Mouse (Mus musculus) olfactory bulb, adult 2 months (tissue): ENCODE data around the gene Nanos1. TPM values are rescaled to one million over a fixed set of nuclear protein-coding genes. Genes with fewer than 3 reads are reported as not detected.

Source experiments
- H3K27ac ChIP-seq: fragments of 200-500 bp; 2 replicates; pipeline ENCODE4 v1.5.1; 2012; ENCODE audit warnings: low read depth, low read length; ENCODE audit not compliant: insufficient read depth
- H3K4me1 ChIP-seq: fragments of 200-500 bp; 2 replicates; pipeline ENCODE4 v1.6.1; 2012; ENCODE audit warnings: low read length; ENCODE audit not compliant: control insufficient read depth, insufficient read depth
- H3K4me3 ChIP-seq: fragments of 200-500 bp; 2 replicates; pipeline ENCODE4 v1.5.1; 2012; ENCODE audit warnings: mild to moderate bottlenecking, low read depth, low read length, moderate library complexity; ENCODE audit not compliant: insufficient read depth
- CTCF ChIP-seq: fragments of 200-500 bp; IDR thresholded peaks from 2 replicates; pipeline ENCODE4 v1.5.1; 2012; ENCODE audit warnings: low read depth, mild to moderate bottlenecking, low read length, moderate library complexity; ENCODE audit not compliant: insufficient read depth
- POLR2A ChIP-seq: fragments of 200-500 bp; IDR thresholded peaks from 2 replicates; pipeline ENCODE4 v1.6.1; 2012; ENCODE audit warnings: mild to moderate bottlenecking, low read depth, low read length, moderate library complexity; ENCODE audit not compliant: insufficient read depth
- WGBS: fragments of 180-500 bp; shearing (Covaris S2); methylation state at CpG from one replicate; pipeline ENCODE4 v1.1.7; 2018; 5-methylcytosine and 5-hydroxymethylcytosine counted together
- polyA plus RNA-seq: library from polyadenylated mRNA; stranded (reverse); fragments of >200 nt; gene quantifications from 2 replicates; pipeline ENCODE4 v1.2.4, GENCODE M21; 2012; ENCODE audit warnings: low replicate concordance; ENCODE audit not compliant: missing spikeins, insufficient read depth, insufficient read length

Gene Nanos1
- polyA plus RNA-seq, 1 experiment: not detected

- H3K4me3 ChIP-seq: no peak overlapping the region
- TF ChIP-seq POLR2A: no peak
- TF ChIP-seq CTCF: no peak
- H3K27ac ChIP-seq: no peak overlapping the region
- H3K4me1 ChIP-seq: no peaks in the 10 kb centered on the region
- 90% methylated on average over 2 of the region's 2 CpGs for WGBS
Observed at GRCm38 (mm10) chr19:60797415-60797814, 41.6 kb downstream of the Nanos1 start.

DNA sequence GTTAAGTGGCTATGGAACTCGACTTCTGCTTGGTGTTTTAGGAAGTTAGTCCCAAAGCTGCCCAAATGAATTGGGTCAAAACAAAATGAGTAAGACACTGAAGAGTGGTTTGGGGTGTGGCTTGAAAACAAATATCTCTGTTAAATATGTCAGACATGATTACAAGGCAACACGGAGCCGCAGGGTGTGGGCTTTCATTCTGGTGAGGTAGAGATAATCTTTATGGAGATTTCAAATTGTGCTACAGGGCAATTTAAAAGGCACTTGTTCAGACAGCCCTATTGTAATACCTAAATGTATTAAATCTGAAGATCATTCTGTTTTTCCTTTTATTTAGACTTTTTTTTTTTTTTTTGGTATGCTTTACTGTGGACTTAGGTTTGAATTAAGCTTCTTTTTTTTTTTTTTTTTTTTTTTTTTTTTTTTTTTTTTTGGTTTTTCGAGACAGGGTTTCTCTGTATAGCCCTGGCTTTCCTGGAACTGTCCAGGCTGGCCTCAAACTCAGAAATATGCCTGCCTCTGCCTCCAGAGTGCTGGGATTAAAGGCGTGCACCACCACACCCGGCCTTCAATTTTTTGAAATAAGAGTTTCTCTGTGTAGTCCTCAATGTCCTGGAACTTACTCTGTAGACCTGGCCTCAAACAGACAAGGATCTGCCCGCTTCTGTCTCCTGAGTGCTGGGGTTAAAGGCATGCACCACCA lies 44.2 kb downstream of the Nanos1 start:
- TF ChIP-seq POLR2A: no peak
- TF ChIP-seq CTCF: no peak
- Histone ChIP-seq H3K4me3 (no peak overlapping the region), H3K4me1 (no peaks in the 10 kb centered on the region), H3K27ac (no peak overlapping the region)
- WGBS: 75% methylated on average over 7 of the region's 7 CpGs

- Histone ChIP-seq H3K4me1 (no peaks in the 10 kb centered on the region), H3K4me3 (no peak overlapping the region), H3K27ac (no peak overlapping the region)
- WGBS: 75% methylated on average over 2 of the region's 2 CpGs
- TF ChIP-seq CTCF (no peak), POLR2A (no peak)
Observed at GRCm38 (mm10) chr19:60804903-60805302, 49.1 kb downstream of the Nanos1 start.

Other genes starting within 250 kb of the Nanos1 start
- gene Cacul1, start 175.0 kb upstream of the Nanos1 start, polyA plus RNA-seq: not detected in 2 replicates
- 89.3 and 118 TPM in 2 replicates for gene Eif3a, start 34.7 kb downstream of the Nanos1 start, polyA plus RNA-seq
- gene Fam45a, start 55.6 kb downstream of the Nanos1 start, polyA plus RNA-seq: not detected in 2 replicates
- not detected in 2 replicates for gene Sfxn4, start 105.5 kb downstream of the Nanos1 start, polyA plus RNA-seq
- not detected in 2 replicates for gene Prdx3, start 118.6 kb downstream of the Nanos1 start, polyA plus RNA-seq
- not detected in 2 replicates for gene Grk5, start 133.8 kb downstream of the Nanos1 start, polyA plus RNA-seq